Mouse (Mus musculus) granulocyte monocyte progenitor cell, adult 5-6 weeks (primary cell): ENCODE measurements around the gene Cyld. TPM values are rescaled to one million over a fixed set of nuclear protein-coding genes. Genes with fewer than 3 reads are reported as not detected.

Source experiments
- ATAC-seq: replicated peaks from 2 replicates; pipeline ENCODE4 v1.8.0; 2016; ENCODE audit warnings: mild to moderate bottlenecking, moderate TSS enrichment, inconsistent platforms; ENCODE audit not compliant: poor library complexity, severe bottlenecking
- total RNA-seq, 2 experiments: library from RNA; stranded (forward) in 1 of 2; stranded (reverse) in 1 of 2; fragments of 200-712, 200-1000 nt in 1 of 2; fragments of >200 nt in 1 of 2; fragmentation: Nextera tagmentation in 1 of 2; gene quantifications; 2 replicates each; pipeline ENCODE4 v1.2.3; 2014 to 2017

Gene Cyld
- total RNA-seq (2014; fragmentation: Nextera tagmentation) (26.9 and 30.2 TPM in 2 replicates), total RNA-seq (2017) (31.1 and 35.8 TPM in 2 replicates)

- ATAC-seq = peak; percentile 83
Observed at GRCm38 (mm10) chr8:88696721-88697641, at the start of gene Cyld. Cyld (plus strand) TSS chr8:88697028.

GRCm38 (mm10) chr8:88648322-88648721 is 48.5 kb upstream of the Cyld start:
- no peak for ATAC-seq

- ATAC-seq = no peak
Observed at GRCm38 (mm10) chr8:88650016-88650708, 46.7 kb upstream of the Cyld start.

GRCm38 (mm10) chr8:88651122-88651521 is 45.7 kb upstream of the Cyld start:
- peak; percentile 35 for ATAC-seq

- peak; percentile 40 for ATAC-seq
Observed at GRCm38 (mm10) chr8:88655334-88655733, 41.5 kb upstream of the Cyld start.

GRCm38 (mm10) chr8:88659873-88660272 is 37.0 kb upstream of the Cyld start:
- no peak for ATAC-seq

GRCm38 (mm10) chr8:88662401-88662821 is 34.4 kb upstream of the Cyld start:
- ATAC-seq = peak; percentile 91

GRCm38 (mm10) chr8:88664121-88664520 is 32.7 kb upstream of the Cyld start:
- ATAC-seq = no peak

- no peak for ATAC-seq
Observed at GRCm38 (mm10) chr8:88664947-88665346, 31.9 kb upstream of the Cyld start.

GRCm38 (mm10) chr8:88666435-88666834 is 30.4 kb upstream of the Cyld start:
- peak; percentile 42 for ATAC-seq

GRCm38 (mm10) chr8:88668400-88669086 is 28.3 kb upstream of the Cyld start:
- ATAC-seq = peak; percentile 76

GRCm38 (mm10) chr8:88670782-88671181 is 26.0 kb upstream of the Cyld start:
- no peak for ATAC-seq

- ATAC-seq = no peak
Observed at GRCm38 (mm10) chr8:88671575-88671974, 25.3 kb upstream of the Cyld start.

GRCm38 (mm10) chr8:88673859-88674258 is 23.0 kb upstream of the Cyld start:
- ATAC-seq = no peak

GRCm38 (mm10) chr8:88675372-88676165 is 21.3 kb upstream of the Cyld start:
- ATAC-seq = peak; percentile 72

GRCm38 (mm10) chr8:88677071-88677470 is 19.8 kb upstream of the Cyld start:
- ATAC-seq = no peak

GRCm38 (mm10) chr8:88680566-88680965 is 16.3 kb upstream of the Cyld start:
- no peak for ATAC-seq

GRCm38 (mm10) chr8:88681046-88681445 is 15.8 kb upstream of the Cyld start:
- no peak for ATAC-seq

GRCm38 (mm10) chr8:88683656-88684289 is 13.1 kb upstream of the Cyld start:
- ATAC-seq = no peak
